Mouse (Mus musculus): ENCODE results near the gene Uts2b. TPM values are rescaled to one million over a fixed set of nuclear protein-coding genes. Genes with fewer than 3 reads are reported as not detected.

Gene Uts2b
- polyA plus RNA-seq, 1 experiment from 2014 or later, result not detected

DNA sequence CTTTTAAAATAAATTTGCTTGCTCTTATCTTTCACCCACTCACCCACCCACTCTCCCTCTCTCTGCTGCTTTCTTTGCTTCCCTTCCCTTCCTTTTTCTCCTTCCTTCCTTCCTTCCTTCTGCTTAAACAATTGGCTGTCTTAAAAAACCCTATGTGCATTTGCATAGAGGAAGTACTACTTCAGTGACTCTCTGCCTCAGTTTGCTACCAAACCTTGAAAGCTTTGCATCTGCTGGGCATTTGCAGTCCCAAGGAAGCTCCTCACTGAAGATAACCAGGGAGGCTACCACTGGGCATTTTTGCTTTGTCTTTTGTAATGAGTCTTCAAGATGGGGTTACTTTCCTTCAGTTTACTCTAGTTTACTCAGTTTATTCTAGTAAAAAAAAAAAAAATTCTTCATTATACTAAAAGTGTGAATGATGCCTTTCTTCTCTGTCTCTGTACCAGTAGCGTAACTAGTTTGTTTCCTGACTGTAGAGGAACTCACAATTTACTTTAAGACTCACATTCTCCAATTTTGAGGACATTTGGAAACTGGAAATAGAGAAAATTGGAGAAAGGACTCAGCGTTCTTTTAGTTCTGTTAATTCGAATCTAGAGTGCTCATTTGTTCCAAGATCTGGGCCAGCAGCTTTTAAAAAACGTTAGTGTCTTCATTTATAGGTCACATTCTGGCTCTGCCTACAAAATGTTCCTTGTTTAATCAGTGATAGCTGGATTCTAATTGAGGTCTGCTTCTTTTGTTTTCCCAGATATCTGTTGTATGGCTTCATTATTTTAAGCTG, 25.4 kb upstream of the Uts2b start:
- no peak overlapping the region for H3K9ac ChIP-seq (ENCODE audit: low read depth, low read length)
- no peak overlapping the region for H3K4me3 ChIP-seq (ENCODE audit: low read depth, low read length)
- DNase-seq (ENCODE audit: low spot score), result no peak
- H3K27ac ChIP-seq (ENCODE audit: low read depth, low read length), result no peak overlapping the region
- WGBS, result 83% methylated on average over 4 of the region's 4 CpGs
- no peaks in the 10 kb centered on the region for H3K9me3 ChIP-seq (ENCODE audit: control insufficient read depth, low read length)
- H3K36me3 ChIP-seq (ENCODE audit: control insufficient read depth, insufficient read depth, low read length), result no peaks in the 10 kb centered on the region; the same call in 1 of the 2 replicates
- no peaks in the 10 kb centered on the region for H3K27me3 ChIP-seq (replicated peaks; ENCODE audit: control insufficient read depth, insufficient read depth, low read length)
- H3K4me2 ChIP-seq, result no peak overlapping the region
- no peaks in the 10 kb centered on the region; the same call in 1 of the 2 replicates for H3K4me1 ChIP-seq (replicated peaks; ENCODE audit: control insufficient read depth, insufficient read depth, low read length)
- no peak for ATAC-seq (replicated peaks; ENCODE audit: low FRiP score)

DNA sequence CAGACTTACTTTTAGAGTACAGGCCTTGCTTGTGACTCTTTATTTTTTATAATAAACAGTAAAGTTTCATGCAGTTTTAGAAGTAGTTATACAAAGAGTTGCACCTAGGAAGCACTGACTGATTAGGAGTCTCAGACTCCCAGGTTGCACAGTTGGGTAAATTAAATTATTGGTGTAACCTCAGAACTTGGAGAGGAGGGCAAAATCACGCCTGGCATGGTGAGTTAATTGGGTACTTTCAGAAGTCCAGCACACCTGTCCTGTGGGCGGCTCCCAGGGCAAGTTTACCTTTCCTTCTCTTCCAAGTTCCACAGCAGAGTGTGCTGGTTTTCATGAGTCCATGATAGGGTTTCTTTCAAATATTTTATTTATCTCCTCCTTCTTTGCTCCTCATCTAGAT, 21.8 kb upstream of the Uts2b start:
- Histone ChIP-seq H3K4me2 (no peak overlapping the region), H3K4me1 (replicated peaks; ENCODE audit: control insufficient read depth, insufficient read depth, low read length) (peaks cover 7% of the 10 kb centered on the region), H3K27me3 (replicated peaks; ENCODE audit: control insufficient read depth, insufficient read depth, low read length) (no peaks in the 10 kb centered on the region), H3K4me3 (ENCODE audit: low read depth, low read length) (no peak overlapping the region), H3K36me3 (ENCODE audit: control insufficient read depth, insufficient read depth, low read length) (no peaks in the 10 kb centered on the region), H3K9me3 (ENCODE audit: control insufficient read depth, low read length) (no peaks in the 10 kb centered on the region), H3K9ac (ENCODE audit: low read depth, low read length) (no peak overlapping the region), H3K27ac (ENCODE audit: low read depth, low read length) (no peak overlapping the region)
- DNase-seq (ENCODE audit: low spot score) (no peak), ATAC-seq (replicated peaks; ENCODE audit: low FRiP score) (no peak)
- WGBS, result 92% methylated on average over 2 of the region's 2 CpGs

DNA sequence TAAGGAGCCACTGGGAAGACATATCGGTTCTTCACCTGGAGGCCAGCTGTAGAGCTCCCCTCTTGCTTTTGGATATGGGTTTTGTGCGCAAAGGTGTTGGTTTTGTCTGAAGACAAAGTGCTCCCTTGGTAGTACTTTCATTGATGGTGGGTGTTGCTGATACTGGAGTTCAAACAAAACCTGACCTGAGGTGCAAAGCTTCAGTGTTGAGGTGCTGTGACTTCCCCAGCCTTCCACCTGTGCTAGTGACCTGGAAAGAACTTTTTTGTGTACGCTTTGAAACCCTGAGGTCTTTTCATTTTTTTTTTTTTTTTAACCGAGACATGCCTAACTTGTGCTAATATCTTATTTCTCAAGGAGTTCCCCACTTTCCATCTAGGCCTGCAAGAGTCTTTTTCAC, 20.3 kb upstream of the Uts2b start:
- H3K9ac ChIP-seq (ENCODE audit: low read depth, low read length), result peak overlapping the region; percentile 95
- no peak overlapping the region for H3K27ac ChIP-seq (ENCODE audit: low read depth, low read length)
- no peak for ATAC-seq (replicated peaks; ENCODE audit: low FRiP score)
- DNase-seq (ENCODE audit: low spot score), result no peak
- peak overlapping the region; percentile 91 for H3K4me3 ChIP-seq (ENCODE audit: low read depth, low read length)
- H3K4me2 ChIP-seq, result peak overlapping the region; percentile 77
- 87% methylated on average over 4 of the region's 4 CpGs for WGBS
- peaks cover 7% of the 10 kb centered on the region for H3K4me1 ChIP-seq (replicated peaks; ENCODE audit: control insufficient read depth, insufficient read depth, low read length)
- H3K36me3 ChIP-seq (ENCODE audit: control insufficient read depth, insufficient read depth, low read length), result no peaks in the 10 kb centered on the region
- H3K9me3 ChIP-seq (ENCODE audit: control insufficient read depth, low read length), result no peaks in the 10 kb centered on the region
- no peaks in the 10 kb centered on the region for H3K27me3 ChIP-seq (replicated peaks; ENCODE audit: control insufficient read depth, insufficient read depth, low read length)

DNA sequence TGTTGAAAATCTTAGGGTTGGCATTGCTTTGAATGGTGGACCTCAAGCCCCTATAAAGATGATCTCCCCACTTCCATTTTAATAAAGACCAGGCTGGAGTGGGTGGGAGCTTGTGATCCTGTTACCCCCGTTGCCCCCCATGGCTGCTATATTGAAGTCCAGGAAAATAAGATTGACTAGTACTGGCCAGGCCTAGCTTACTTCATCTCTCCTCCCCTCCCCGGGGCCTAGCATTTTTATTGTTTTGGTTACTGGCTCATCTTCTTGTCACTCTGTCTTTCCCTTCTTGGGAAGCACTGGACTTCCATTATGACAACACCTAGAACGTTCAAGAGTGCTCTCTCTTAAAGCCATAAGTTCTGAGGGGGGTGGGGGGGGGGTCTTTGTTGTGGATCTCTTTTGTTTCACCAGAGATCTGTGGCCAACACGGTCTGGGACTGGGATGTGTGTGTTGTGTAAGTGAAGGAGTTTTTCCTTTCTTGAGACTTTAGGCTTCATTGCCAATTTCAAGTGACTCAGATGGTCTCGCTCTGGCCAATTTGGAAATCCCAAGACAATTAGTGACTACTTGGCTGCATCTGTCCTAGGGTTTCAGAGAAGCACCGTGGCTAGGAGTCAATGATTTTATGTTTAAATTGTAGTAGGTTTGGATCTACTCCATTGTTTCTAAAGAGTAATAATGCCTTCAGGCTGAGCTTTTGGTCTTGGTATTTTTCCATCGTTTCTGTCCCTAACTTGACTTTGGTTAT, 19.7 kb upstream of the Uts2b start:
- Histone ChIP-seq H3K4me1 (replicated peaks; ENCODE audit: control insufficient read depth, insufficient read depth, low read length) (peaks cover 7% of the 10 kb centered on the region), H3K27me3 (replicated peaks; ENCODE audit: control insufficient read depth, insufficient read depth, low read length) (no peaks in the 10 kb centered on the region), H3K4me3 (ENCODE audit: low read depth, low read length) (peak overlapping the region; percentile 91), H3K9me3 (ENCODE audit: control insufficient read depth, low read length) (no peaks in the 10 kb centered on the region), H3K27ac (ENCODE audit: low read depth, low read length) (peak overlapping the region; percentile 91; the same call in 1 of the 2 replicates), H3K36me3 (ENCODE audit: control insufficient read depth, insufficient read depth, low read length) (no peaks in the 10 kb centered on the region), H3K4me2 (peak overlapping the region; percentile 77), H3K9ac (ENCODE audit: low read depth, low read length) (peak overlapping the region; percentile 95)
- ATAC-seq (replicated peaks; ENCODE audit: low FRiP score), result 0 out of 2 replicates have a peak, but pooled peaks have one; percentile 14
- peak; percentile 34 for DNase-seq (ENCODE audit: low spot score)
- WGBS, result 36% methylated on average over 7 of the region's 7 CpGs

DNA sequence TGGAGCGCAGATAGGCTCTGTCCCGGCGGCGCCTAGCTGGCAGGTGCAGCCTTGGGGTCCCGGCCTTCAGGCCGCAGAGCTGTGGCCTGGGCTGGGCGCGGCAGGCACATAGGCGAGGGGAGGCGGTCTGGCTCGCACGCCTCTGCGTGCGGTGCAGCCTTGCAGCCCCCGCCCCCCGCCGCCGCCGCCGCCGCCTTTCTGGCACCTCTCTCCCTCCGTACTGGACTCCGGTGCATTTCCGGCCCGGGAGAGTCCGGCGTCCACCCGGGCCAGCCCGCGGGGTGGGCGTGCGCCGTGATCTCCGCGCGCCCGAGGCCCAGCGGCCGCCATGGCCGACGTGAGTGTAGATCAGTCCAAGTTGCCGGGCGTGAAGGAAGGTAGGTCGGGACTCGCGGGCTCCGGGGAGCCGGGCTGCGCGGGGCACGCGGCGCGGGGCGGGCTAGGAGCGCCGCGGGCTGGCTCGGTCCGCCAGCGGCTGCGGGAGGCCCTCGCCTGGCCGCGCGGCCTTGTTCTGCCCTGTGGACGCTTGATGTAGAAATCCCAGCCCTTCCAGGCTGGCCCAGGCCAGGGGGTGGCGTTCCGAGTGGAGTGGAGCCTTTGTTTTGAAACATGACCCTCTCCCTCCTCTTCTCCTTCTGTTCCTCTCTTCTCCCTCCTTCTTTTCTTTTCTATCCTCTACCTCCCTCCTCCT, 18.9 kb upstream of the Uts2b start, which contains the start of gene Ccdc50:
TSS of gene Ccdc50 (plus strand) at position 109 of the 691 bp plus-strand sequence.
- WGBS, result under 1% methylated on average over 68 of the region's 69 CpGs
- peak within 1 kb of the TSS; percentile 95 for H3K9ac ChIP-seq (ENCODE audit: low read depth, low read length)
- no peaks in the 10 kb centered on the region for H3K36me3 ChIP-seq (ENCODE audit: control insufficient read depth, insufficient read depth, low read length)
- H3K4me2 ChIP-seq, result peak within 1 kb of the TSS; percentile 77
- ATAC-seq (replicated peaks; ENCODE audit: low FRiP score), result peak; percentile 92
- DNase-seq (ENCODE audit: low spot score), result peak; percentile 81
- peaks cover 7% of the 10 kb centered on the region for H3K4me1 ChIP-seq (replicated peaks; ENCODE audit: control insufficient read depth, insufficient read depth, low read length)
- peak within 1 kb of the TSS; percentile 91 for H3K27ac ChIP-seq (ENCODE audit: low read depth, low read length)
- no peaks in the 10 kb centered on the region for H3K9me3 ChIP-seq (ENCODE audit: control insufficient read depth, low read length)
- peak within 1 kb of the TSS; percentile 91 for H3K4me3 ChIP-seq (ENCODE audit: low read depth, low read length)
- no peaks in the 10 kb centered on the region for H3K27me3 ChIP-seq (replicated peaks; ENCODE audit: control insufficient read depth, insufficient read depth, low read length)

DNA sequence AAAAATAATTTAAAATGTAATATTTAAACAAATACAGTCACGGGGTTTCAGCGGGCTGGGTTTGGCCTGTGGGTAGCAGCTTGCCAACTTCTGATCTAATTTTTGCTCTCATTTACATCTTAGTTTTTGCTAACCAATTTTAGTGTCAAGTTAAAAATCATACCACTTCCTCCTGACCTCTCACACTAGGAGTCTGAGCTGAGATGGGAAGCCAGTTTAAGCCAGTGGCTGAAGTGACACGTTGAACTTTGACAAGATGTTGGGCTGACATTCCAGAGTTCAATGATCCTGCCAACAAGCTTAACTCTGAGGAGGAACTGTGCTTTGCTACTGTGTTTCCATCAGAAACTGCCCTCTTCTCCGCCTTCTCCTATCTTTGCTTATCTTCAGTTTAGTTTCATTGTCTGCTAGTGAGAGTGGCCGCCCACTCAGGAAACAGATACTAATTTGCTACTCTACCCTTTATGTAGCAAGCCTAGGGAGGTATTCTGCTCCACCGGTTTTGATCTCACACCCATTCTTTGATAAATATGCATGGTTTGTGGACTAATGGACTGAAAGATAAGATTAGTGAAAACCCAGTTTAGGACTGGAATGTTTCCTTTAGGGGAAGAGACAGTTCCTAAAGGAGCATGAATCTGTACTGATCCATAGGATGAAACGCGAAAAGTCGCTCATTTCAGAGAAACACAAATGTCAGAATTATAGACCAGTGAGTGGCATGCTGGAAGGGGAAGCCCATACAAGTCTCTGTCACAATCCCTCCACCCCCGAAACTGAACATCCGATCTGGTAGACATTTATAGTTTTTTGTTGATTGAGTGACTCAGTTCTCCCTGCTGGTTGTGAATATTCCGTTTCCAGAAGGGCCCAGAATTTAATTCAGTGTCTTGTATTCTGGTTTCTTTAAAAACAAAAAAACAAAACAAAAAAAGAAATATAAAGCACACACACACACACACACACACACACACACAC, 17.9 kb upstream of the Uts2b start:
- peak overlapping the region; percentile 77 for H3K4me2 ChIP-seq
- WGBS, result 31% methylated on average over 12 of the region's 12 CpGs
- peak overlapping the region; percentile 91 for H3K4me3 ChIP-seq (ENCODE audit: low read depth, low read length)
- H3K27me3 ChIP-seq (replicated peaks; ENCODE audit: control insufficient read depth, insufficient read depth, low read length), result no peaks in the 10 kb centered on the region
- no peaks in the 10 kb centered on the region for H3K36me3 ChIP-seq (ENCODE audit: control insufficient read depth, insufficient read depth, low read length)
- H3K9me3 ChIP-seq (ENCODE audit: control insufficient read depth, low read length), result no peaks in the 10 kb centered on the region
- H3K4me1 ChIP-seq (replicated peaks; ENCODE audit: control insufficient read depth, insufficient read depth, low read length), result peaks cover 7% of the 10 kb centered on the region
- DNase-seq (ENCODE audit: low spot score), result peak; percentile 34
- H3K9ac ChIP-seq (ENCODE audit: low read depth, low read length), result peak overlapping the region; percentile 95
- H3K27ac ChIP-seq (ENCODE audit: low read depth, low read length), result peak overlapping the region; percentile 38; the same call in 1 of the 2 replicates
- no peak for ATAC-seq (replicated peaks; ENCODE audit: low FRiP score)

DNA sequence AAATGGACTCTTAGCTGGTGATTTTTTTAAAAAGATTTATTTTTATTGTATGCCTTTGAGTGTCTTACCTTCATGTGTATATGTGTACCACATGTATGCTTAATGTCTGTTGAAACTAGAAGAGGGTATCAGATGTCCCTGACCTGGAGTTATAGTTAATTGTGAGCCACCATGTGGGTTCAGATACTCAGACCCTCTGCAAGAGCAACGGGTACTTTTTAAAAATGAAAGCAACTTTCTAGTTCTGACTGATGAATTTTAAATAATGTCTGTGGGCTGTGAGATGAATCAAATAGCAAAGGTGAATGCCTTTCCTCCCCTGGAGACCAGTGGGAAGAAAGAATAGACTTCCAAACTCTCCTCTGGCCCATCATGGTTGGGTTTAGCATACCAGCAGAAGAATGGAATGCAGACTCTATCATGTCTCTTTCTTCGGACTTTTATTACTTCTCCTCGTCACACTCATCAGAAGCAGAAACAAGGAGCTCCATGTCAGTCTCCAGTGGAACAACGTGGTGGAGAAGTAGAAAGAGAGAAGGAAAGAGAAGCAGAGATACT, 16.9 kb upstream of the Uts2b start:
- H3K4me1 ChIP-seq (replicated peaks; ENCODE audit: control insufficient read depth, insufficient read depth, low read length), result peaks cover 7% of the 10 kb centered on the region
- no peak for DNase-seq (ENCODE audit: low spot score)
- H3K9me3 ChIP-seq (ENCODE audit: control insufficient read depth, low read length), result no peaks in the 10 kb centered on the region
- no peaks in the 10 kb centered on the region for H3K36me3 ChIP-seq (ENCODE audit: control insufficient read depth, insufficient read depth, low read length)
- H3K27ac ChIP-seq (ENCODE audit: low read depth, low read length), result no peak overlapping the region
- no peak overlapping the region for H3K9ac ChIP-seq (ENCODE audit: low read depth, low read length)
- no peak overlapping the region for H3K4me3 ChIP-seq (ENCODE audit: low read depth, low read length)
- ATAC-seq (replicated peaks; ENCODE audit: low FRiP score), result no peak
- H3K4me2 ChIP-seq, result no peak overlapping the region
- H3K27me3 ChIP-seq (replicated peaks; ENCODE audit: control insufficient read depth, insufficient read depth, low read length), result no peaks in the 10 kb centered on the region
- WGBS, result 63% methylated on average over 4 of the region's 4 CpGs
